Mouse (Mus musculus) frontal cortex, postnatal 36 days (tissue): ENCODE measurements at regions not wholly inside any gene's neighbourhood (a gene's known extent, or its start where the extent isn't known, plus 50 kb on each side); places are given as distances from the start of the nearest gene placed in this dataset.

Source experiments
- DNase-seq, 2 experiments: peaks; one replicate each; pipeline ENCODE4 v3.0.0; 2022; ENCODE audit warnings: low spot score in 2 of 2

DNA sequence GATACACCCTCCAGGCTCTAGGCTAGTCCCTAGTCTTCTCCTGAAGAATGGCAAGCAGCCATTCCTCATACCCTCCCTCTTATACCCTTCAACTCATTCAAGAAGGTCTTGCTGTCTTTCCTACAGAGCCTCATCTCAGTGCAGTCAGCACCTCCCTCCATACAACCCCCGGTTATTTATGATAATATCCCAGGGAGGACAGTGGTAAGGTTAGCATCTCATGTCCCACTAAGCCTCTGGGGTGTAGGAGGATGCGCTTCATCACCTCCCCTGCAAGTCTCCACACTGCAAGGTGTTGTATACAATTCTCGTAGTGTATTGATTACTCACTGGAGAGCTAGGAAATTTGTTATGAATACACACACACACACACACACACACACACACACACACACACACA, 80.2 kb upstream of the Shisa6 start:
- DNase-seq: no peak

DNA sequence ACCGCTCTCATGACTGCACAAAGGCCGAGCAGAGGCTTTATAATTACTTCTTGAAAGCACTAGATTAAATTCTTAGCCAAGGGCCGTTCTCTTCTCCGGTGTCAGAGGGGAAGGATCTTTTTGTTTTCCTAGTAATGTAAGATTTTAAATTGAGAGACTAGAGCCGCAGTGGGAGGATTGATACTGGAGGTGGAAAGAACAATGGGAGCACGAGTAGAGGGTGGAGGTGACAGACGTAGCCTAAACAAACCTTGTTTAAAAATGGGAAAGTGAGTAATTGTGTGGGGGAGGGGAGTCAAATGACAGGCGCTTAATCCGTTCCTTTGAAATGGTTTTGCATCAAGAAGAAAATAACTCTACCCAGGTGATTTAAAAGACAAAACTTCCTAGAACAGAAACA, 80.9 kb upstream of the Shisa6 start:
- no peak for DNase-seq

DNA sequence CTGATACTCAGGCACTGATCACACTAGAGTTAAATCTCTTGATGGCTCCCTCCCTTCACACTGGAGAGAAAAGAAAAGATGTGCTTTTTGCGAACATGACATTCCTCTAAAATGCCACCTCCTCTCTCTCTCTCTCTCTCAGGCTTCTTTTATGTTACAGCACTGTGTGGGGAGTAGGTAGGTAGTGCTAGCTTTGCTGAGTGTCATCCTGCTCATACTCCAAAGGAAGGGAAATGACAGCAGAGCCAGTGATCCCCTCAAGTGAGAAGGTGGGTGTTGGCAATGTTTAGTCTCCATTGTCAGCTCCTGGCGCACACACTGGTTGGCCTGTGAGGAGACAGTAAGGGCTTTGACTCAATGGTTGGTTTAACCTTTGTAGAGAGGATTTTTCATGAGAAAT, 84.0 kb upstream of the Shisa6 start:
- peak in 1 of 2 experiments; percentile 10 for DNase-seq

DNA sequence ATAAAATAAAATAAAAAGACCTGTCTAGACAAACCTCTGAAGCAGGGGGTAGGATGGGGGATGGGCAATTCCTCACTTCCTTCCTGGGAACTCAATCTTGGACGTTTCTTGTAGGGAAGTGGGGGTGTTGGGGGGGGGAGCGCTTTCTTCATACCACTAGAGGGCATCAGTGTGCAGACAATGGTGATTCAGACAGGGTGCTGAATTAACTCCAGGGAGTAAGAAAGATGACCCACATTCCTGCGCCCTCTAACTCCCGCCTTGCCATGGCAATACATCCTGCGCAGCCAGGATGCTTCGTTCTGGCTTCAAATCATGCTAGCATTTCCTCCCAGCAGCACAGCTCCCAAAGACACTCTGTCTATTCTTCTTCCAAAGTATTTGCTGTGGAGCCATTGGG, 87.4 kb upstream of the Shisa6 start:
- DNase-seq: peak; percentile 6

DNA sequence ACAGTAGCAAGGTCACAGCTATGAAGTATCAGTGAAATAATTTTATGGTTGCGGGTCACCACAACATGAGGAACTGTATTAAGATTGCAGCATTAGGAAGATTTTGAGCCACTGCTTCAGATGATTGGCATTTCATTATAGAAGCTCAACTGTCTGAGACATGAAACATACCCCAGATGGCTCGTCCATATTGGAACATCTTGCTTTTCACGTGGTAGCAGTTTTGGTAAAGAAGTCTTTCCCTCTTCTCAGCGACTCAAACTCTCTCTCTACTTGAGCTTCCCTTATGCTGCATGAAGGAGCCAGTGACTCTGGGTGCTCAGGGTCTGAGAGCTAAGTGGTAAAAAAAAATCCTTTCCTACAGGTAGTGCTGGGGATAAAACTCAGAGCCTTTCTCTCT, 99.7 kb upstream of the Shisa6 start:
- no peak for DNase-seq

DNA sequence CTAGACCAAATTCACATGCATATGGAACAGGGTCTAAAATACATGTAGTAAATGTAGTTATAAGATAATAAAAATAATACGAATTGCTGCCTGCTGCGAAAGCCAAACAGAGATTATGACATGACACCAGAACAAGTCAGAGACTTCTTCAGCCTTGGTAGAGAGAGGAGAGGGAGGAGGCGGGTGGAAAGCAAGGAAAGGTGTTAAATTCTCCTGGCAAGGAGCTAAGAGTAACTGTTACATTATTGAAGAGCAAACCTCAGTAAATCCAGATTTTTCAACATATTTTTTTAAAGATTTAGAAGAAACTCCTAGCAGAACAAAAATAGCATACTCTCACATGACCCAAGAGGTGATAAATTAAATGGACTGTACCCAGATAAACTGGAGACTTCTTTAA, 131.0 kb upstream of the Shisa6 start:
- peak in 1 of 2 experiments; percentile 10 for DNase-seq

DNA sequence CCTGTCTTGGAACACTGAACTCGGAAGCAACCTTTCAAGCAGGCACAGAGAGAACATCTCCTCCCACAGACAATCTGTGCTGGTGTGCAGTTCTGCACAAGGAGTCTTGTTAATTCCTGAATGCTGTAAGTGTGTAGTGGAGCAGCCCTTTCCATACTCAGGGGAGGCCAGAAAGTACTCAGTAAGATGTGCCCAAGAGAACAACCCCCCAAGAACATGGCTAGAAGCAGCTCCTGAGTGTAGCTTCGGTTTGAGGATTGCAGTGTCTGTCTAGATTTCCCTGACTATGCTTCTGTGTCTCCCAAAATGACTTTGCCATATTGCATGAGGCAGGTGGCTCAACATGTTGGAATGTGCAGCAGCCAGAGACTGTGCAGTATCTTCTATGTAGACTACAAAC, 148.8 kb upstream of the Shisa6 start:
- DNase-seq: peak; percentile 56 to 81

DNA sequence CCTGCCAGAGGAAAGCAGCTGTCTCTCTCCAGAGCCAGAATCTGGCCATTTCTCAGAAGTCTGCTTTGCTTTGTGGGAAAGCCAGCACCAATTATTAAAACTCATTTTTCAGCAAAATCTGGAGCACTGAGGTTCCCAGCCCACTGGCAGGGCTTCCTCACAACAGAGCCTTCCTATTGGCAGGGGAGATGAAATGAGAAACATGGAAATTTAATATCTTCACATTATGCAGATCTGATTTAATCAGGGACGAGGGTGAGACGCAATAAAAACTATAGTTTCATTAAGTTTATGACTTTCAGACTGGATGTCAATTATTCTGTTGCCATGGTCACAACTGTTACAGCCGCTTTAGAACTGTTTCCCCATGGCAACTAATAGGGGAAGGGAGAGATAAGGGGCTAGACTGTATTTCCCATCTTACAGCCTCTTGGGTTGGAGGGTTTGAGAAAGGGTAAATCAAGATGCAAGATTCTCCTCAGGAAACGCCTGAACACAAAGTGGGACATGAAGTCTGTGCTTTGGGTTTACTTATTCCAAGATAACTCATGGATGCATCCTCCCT, 154.4 kb upstream of the Shisa6 start:
- DNase-seq: no peak

DNA sequence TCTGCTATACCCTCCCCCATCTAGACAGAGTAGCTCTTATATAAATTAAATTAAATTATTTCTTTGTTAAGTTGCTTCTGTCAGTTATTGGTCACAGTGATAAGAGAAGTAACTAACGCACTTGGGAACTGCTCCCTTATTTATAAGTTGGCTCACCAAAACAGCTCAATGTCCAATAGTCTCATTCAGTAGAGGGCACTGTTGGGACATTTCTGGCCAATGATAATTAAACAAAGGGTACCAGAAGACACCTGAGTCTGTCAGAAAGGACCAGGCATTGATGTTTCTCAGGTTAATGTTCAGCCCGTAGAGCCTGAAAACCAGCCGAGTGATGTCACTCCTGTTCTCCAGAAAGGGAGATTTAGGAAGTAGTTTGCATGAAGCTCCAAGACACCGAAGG, 156.1 kb upstream of the Shisa6 start:
- no peak for DNase-seq

- DNase-seq: no peak
These were observed 158.4 kb upstream of the Shisa6 start for GRCm38 (mm10) chr11:66684181-66684580.

GRCm38 (mm10) chr11:66694651-66695266, 169.0 kb upstream of the Shisa6 start:
- DNase-seq: no peak

DNA sequence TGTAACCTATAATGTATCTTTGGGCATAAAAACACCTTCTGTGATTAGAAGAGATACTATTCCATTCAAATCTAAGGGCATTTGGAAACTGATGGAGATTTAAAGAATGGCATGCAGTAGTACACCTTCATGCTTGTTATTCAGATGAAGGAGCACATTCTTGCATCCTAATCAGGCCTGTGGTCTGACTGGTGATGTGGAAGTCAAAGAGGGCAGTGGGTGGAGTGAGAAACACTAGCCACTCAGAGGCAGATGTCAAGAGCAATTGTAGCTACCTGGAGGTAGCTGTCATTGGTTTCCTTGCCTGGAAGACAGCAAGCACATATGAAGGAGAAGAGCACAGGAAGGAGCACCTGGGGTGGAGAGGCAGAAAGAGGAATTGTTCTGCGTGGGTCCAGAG, 171.0 kb upstream of the Shisa6 start:
- no peak for DNase-seq

- DNase-seq: no peak
These were observed 166.3 kb upstream of the Pirt start for GRCm38 (mm10) chr11:66745479-66745878.

GRCm38 (mm10) chr11:66789997-66790396, 121.8 kb upstream of the Pirt start:
- DNase-seq: no peak

DNA sequence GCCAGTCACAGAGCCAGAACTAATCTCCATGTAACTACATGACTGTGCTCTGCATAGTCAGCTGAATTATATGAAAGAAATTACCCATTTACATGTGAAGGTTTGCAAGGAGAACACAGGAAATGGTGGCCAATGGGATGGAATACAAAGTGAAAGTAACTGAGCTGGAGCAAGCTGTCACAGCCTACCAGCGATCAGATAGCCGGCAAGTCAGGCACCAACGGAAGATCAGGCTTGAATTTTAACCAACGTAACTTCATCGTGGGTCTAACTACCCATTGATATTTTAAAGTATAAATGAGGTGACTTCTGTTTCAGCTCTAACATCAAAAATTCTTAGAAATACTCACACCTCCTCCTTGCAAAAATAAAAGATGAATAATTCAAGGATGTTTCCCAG, 104.9 kb upstream of the Pirt start:
- no peak for DNase-seq

DNA sequence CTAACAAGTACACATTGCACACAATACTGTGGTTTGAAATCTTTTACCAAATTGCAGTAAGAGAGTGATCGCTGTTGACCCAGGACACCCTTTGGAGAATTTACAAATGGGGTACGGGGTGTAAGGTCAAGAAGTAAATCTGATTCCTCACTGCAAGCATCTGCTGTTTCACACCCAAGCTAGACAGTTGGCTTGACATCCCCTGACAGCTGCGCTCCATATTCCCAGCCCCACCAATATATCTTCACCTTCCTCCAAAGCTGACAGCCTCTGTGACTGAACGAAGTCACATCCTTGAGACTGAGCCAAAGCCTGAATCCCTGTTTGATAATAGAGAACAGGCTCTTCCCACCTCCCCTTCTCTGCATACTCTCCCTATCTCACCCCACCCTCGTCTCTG, 98.5 kb upstream of the Pirt start:
- no peak for DNase-seq

DNA sequence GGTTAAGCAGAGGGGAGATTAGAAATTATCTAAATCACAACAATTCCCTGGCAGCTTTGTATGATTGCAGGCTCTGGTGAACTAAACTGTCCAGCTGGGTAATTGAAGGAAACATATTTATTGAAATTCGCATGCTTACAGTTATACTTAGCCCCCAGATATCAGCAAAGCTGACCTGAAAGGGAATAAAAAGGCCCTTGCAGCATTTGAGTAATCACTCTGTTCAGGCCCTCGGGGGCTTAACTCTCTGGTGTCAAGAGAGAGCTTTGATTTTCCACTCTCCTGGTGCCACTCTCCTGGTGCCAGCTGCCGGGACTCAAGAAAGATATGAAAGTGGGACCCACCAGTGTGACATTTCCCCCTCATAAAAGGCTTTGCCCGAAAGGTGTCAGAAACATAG, 98.0 kb upstream of the Pirt start:
- no peak for DNase-seq

DNA sequence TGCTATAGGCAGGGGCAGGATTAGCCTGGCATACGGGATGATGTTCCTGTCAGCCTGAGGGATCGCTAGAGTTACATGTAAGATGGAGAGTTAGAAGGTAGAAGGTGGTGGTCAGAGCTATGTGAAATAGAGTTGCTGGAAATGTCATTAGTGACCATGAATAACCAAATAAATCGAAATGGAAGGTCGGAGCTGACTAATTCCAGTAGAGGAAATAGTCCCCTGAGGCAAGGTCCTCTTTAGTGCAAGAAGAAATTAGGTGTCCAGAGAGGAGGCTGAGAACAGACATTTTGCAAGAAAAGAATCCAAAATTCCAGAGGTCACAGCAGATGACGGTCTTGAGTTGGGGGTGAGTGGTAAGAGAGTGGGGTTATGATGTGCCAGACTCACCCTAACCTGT, 75.9 kb upstream of the Pirt start:
- DNase-seq: no peak

DNA sequence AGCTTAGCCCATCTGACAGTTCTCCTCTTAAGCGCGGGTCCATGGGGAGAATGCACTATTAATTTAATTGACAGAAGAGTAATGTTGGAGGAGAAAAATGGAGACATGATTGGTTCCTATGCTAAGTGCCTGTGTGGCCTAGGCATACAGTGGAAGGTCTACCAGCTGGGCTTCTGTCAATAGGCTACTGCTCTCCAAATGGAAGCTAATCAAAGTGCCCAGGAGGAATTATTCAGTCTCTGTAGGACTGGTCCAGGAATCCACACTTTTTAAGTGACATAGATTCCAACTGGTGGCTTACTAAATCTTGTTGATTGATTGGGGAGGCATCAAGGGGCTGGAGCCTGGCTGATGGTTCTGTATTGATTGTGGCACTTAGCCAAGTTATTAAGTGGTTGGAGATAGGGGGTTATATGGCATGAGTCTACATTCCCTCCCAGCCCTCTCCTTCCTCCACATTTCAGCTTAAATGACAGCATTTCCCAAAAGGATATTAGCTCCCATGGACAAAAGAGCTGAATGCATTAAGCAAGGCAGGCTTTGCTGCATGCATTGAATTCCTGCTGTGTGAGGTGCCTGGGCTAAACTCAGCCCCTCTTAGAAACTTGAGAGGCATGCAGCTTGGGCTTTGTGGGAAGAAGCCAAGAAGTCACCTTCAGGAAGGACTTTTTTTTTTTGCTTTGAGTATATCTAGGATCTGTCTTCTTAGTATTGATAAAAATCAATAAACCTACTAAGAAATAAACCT, 75.0 kb upstream of the Pirt start:
- DNase-seq: no peak

DNA sequence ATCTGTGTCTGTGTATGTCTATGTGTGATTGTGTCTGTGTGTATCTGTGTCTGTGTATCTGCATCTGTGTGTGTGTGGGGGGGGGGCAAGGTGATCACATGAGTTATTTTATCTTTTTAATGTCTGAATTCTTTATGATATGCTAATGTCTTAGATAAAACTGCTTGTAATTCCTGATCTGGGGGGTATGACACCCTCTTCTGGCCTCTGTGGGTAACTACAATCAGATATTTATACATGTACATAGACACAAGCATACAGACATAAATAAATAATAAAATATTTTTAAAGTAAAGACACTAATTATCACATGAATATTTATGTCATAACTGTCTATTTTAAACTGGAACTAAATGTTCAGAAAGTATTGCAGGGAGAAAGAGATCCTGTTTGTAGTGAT, 66.5 kb upstream of the Pirt start:
- DNase-seq: no peak

DNA sequence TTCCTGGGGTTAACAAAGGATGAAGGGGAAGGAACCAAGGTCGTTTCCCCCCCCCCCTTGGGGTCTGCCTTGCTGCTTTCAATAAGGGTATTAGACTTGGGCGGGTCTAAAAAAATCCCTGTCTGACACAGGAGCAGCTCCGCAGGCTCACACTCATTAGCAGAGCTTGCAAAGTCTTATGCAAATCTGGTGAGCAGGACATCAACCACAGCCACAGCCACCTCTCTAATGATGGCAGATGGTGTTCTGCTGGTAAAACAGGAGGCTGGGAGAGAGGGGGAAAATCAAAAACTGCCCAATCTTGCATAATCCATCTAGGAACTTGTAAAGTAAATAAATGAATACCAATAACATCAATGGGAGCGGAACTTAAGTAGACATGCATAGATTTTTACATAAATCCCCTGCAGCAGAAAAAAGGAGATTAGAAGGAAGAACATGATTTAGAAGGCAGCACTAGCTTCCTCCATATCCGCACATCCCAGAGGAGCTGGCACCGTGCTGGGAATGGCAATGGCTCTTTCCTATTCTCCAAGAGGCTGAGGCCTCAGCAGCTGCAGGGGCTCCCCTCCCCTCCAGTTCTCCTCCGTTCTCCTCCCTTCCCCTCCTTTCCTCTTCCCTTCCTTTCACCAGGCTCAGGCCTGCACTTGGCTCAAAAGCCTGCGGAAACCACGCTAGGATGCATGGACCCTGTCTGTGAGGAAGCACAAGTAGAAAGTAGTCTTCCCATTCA, 65.6 kb upstream of the Pirt start:
- no peak for DNase-seq
